Mouse (Mus musculus): ENCODE results near the gene Spop. TPM values are rescaled to one million over a fixed set of nuclear protein-coding genes. Genes with fewer than 3 reads are reported as not detected.

Gene Spop
- polyA plus RNA-seq, 1 experiment from 2014 or later: 114 TPM

DNA sequence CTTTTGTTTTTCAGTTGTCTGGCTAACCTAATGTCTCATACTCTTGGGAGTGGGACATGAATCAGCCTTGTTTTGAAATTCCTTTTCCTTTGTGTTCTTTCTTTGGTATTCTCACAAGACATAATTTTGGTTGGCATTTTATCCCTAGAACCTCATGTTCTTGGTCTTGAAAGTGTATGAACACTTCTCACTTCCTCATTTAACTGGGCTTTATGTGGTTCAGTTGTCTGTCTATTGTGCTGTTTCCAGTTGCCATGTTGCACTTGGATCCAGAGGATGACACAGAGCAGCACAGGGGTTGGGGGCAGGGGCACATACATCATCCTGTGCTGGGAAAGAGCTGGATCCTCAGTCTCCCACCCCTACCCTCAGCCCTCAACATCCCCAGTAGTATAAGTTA is 2.1 kb downstream of the Spop start:
- no peak overlapping the region for H3K27ac ChIP-seq (replicated peaks; ENCODE audit: low read depth, low read length)
- no peak for DNase-seq (ENCODE audit: low spot score)
- no peak overlapping the region for H3K9ac ChIP-seq (ENCODE audit: low read length)
- no peaks in the 10 kb centered on the region for H3K27me3 ChIP-seq (ENCODE audit: control insufficient read depth, insufficient read depth, low read length)
- ATAC-seq (ENCODE audit: insufficient number of reproducible peaks, low FRiP score, low TSS enrichment, low read depth): no peak
- no peaks in the 10 kb centered on the region for H3K36me3 ChIP-seq (ENCODE audit: control insufficient read depth, insufficient read depth, low read length)
- H3K4me2 ChIP-seq (ENCODE audit: low read depth, severe bottlenecking): peak overlapping the region; percentile 69
- H3K4me1 ChIP-seq (ENCODE audit: control insufficient read depth, insufficient read depth, low read length): peaks cover 10% of the 10 kb centered on the region
- H3K9me3 ChIP-seq (ENCODE audit: control insufficient read depth, low read length): no peaks in the 10 kb centered on the region
- no peak overlapping the region for H3K4me3 ChIP-seq (ENCODE audit: low read depth, low read length)

DNA sequence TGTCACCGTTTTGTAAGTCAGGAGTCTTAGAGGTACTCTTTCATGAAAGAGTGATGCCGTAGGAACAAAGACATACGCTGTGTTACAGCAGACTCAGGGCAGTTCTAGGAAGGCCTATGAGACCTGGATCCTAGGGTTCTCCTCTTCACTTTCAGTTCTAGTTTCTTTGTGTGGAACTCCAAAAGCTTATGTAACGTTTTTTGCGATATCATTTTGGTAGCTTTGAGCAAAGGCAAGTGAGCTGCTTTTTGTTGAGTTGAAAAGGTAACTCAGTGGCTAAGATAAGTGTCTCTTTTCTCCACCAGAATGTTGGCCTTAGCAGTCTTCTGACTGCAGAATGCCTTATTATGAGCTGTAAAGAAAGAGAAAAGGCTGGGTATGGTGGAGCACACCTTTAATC is 3.5 kb downstream of the Spop start:
- ATAC-seq (ENCODE audit: insufficient number of reproducible peaks, low FRiP score, low TSS enrichment, low read depth) (no peak), DNase-seq (ENCODE audit: low spot score) (no peak)
- peaks cover 10% of the 10 kb centered on the region for H3K4me1 ChIP-seq (ENCODE audit: control insufficient read depth, insufficient read depth, low read length)
- no peaks in the 10 kb centered on the region for H3K9me3 ChIP-seq (ENCODE audit: control insufficient read depth, low read length)
- WGBS: 91% methylated on average over 5 of the region's 5 CpGs
- H3K27me3 ChIP-seq (ENCODE audit: control insufficient read depth, insufficient read depth, low read length): no peaks in the 10 kb centered on the region
- no peak overlapping the region for H3K27ac ChIP-seq (replicated peaks; ENCODE audit: low read depth, low read length)
- H3K36me3 ChIP-seq (ENCODE audit: control insufficient read depth, insufficient read depth, low read length): no peaks in the 10 kb centered on the region
- no peak overlapping the region for H3K9ac ChIP-seq (ENCODE audit: low read length)
- no peak overlapping the region for H3K4me2 ChIP-seq (ENCODE audit: low read depth, severe bottlenecking)
- no peak overlapping the region for H3K4me3 ChIP-seq (ENCODE audit: low read depth, low read length)

DNA sequence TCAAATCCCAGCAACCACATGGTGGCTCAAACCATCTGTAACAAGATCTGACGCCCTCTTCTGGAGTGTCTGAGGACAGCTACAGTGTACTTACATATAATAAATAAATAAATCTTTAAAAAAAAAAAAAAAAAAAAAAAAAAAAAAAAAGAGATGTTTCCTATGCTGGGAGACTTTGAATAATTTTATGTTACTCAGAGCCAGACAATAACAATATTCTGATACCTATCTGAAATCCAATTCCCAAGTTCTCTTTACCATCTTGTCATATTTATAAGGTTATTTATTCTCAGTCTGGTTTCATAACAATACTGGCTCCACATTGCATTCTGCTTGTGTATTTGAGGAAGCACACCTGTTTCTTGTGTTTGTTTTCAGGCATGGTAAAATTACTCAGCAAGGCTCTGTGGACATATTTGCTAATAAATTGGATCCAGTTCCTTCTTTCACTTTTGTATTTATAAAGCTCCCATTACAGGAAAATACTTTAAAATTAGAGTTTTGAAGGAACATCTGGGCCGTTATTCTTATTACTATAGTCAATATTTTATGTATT is 7.1 kb downstream of the Spop start:
- Histone ChIP-seq H3K27ac (replicated peaks; ENCODE audit: low read depth, low read length) (no peak overlapping the region), H3K4me1 (ENCODE audit: control insufficient read depth, insufficient read depth, low read length) (peaks cover 4% of the 10 kb centered on the region; the same call in 1 of the 2 replicates), H3K36me3 (ENCODE audit: control insufficient read depth, insufficient read depth, low read length) (no peaks in the 10 kb centered on the region), H3K4me2 (ENCODE audit: low read depth, severe bottlenecking) (no peak overlapping the region), H3K9ac (ENCODE audit: low read length) (no peak overlapping the region), H3K27me3 (ENCODE audit: control insufficient read depth, insufficient read depth, low read length) (no peaks in the 10 kb centered on the region), H3K9me3 (ENCODE audit: control insufficient read depth, low read length) (no peaks in the 10 kb centered on the region), H3K4me3 (ENCODE audit: low read depth, low read length) (no peak overlapping the region)
- ATAC-seq (ENCODE audit: insufficient number of reproducible peaks, low FRiP score, low TSS enrichment, low read depth) (no peak), DNase-seq (ENCODE audit: low spot score) (no peak)
- WGBS: 76% methylated on average over 2 of the region's 2 CpGs

DNA sequence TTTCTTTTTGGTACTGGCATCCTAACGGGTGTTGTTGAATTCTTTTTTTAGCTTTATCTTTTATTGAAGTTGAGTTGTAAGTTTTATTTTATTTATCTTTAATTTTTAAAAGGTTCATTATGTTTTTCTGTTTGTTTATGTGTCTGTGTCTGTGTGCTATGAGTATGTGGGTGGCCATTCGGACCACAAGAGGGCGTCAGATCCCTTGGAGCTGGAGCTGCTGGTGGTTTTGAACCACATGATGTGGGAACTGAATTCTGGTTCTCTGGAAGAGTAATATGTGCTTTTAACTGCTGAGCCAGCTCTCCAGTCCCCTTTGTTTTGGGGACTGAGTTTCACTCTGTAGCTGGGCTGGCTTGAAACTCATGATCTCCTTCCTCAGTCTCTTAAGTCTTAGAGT is 9.6 kb downstream of the Spop start:
- Histone ChIP-seq H3K4me3 (ENCODE audit: low read depth, low read length) (no peak overlapping the region), H3K36me3 (ENCODE audit: control insufficient read depth, insufficient read depth, low read length) (no peaks in the 10 kb centered on the region), H3K27ac (replicated peaks; ENCODE audit: low read depth, low read length) (no peak overlapping the region), H3K4me2 (ENCODE audit: low read depth, severe bottlenecking) (no peak overlapping the region), H3K9ac (ENCODE audit: low read length) (no peak overlapping the region), H3K27me3 (ENCODE audit: control insufficient read depth, insufficient read depth, low read length) (no peaks in the 10 kb centered on the region), H3K9me3 (ENCODE audit: control insufficient read depth, low read length) (no peaks in the 10 kb centered on the region), H3K4me1 (ENCODE audit: control insufficient read depth, insufficient read depth, low read length) (no peaks in the 10 kb centered on the region)
- 79% methylated on average over 3 of the region's 3 CpGs for WGBS
- ATAC-seq (ENCODE audit: insufficient number of reproducible peaks, low FRiP score, low TSS enrichment, low read depth) (no peak), DNase-seq (ENCODE audit: low spot score) (no peak)

DNA sequence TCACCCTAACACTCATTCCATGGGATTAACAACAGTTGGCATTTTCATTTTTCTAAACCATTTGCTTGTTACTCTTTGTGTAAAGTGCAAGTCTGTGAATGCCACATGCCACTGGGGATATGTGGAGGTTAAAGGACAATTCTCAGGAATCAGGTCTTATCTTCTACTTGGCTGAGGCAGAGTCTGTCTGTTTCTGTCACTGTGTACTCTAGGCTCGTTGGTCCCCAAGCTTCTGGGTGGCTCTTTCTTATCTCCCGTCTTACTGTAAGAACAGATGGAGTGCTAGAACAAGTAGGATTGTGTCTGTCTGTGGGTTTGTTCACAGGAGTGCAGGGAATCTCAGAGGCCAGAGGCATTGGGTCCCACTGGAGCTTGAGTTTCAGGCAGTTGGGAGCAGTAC is 17.5 kb downstream of the Spop start:
- Histone ChIP-seq H3K4me3 (ENCODE audit: low read depth, low read length) (no peak overlapping the region), H3K4me2 (ENCODE audit: low read depth, severe bottlenecking) (no peak overlapping the region), H3K36me3 (ENCODE audit: control insufficient read depth, insufficient read depth, low read length) (no peaks in the 10 kb centered on the region; the same call in 1 of the 2 replicates), H3K27ac (replicated peaks; ENCODE audit: low read depth, low read length) (no peak overlapping the region), H3K27me3 (ENCODE audit: control insufficient read depth, insufficient read depth, low read length) (no peaks in the 10 kb centered on the region), H3K9ac (ENCODE audit: low read length) (no peak overlapping the region), H3K9me3 (ENCODE audit: control insufficient read depth, low read length) (no peaks in the 10 kb centered on the region), H3K4me1 (ENCODE audit: control insufficient read depth, insufficient read depth, low read length) (no peaks in the 10 kb centered on the region)
- DNase-seq (ENCODE audit: low spot score) (no peak), ATAC-seq (ENCODE audit: insufficient number of reproducible peaks, low FRiP score, low TSS enrichment, low read depth) (no peak)
- WGBS: 85% methylated on average over 2 of the region's 2 CpGs

DNA sequence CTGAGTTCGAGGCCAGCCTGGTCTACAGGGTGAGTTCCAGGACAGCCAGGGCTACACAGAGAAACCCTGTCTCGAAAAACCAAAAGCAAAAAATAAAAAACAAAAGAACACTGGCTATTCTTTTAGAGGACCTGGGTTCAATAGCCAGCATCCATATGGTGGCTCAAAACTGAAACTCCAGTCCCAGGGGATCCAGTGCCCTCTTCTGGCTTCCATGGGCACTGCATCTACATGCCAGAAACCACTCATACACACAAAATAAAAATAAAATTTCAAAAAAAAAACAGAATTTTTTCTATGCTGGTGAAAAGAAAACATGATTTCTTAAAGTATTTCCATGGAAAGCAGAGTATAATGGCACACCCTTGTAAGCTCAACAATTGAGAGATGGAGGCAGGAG is 18.3 kb downstream of the Spop start:
- 93% methylated on average over 2 of the region's 2 CpGs for WGBS
- no peak for ATAC-seq (ENCODE audit: insufficient number of reproducible peaks, low FRiP score, low TSS enrichment, low read depth)

DNA sequence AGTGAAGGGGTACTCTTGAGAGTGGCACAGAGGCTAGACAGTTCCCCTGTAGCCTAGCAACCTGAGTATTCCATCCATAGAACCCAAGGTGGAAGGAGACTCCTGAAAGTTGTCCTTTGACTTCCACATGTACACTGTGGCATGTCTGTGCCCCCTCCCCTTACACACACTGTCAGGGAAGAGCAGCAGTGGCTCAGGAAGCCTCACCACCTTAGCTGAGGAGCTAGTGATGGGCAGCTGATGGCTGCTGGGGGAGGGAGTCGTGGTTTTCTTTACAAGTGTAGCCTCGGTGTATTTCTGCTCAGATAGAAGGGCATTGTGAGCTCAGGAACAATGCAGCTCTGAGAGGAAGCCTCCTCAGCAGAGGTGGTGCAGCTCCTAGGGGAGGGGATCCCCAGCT is 31.5 kb downstream of the Spop start:
- Histone ChIP-seq H3K9me3 (ENCODE audit: control insufficient read depth, low read length) (no peaks in the 10 kb centered on the region), H3K27ac (replicated peaks; ENCODE audit: low read depth, low read length) (no peak overlapping the region), H3K9ac (ENCODE audit: low read length) (no peak overlapping the region), H3K27me3 (ENCODE audit: control insufficient read depth, insufficient read depth, low read length) (no peaks in the 10 kb centered on the region), H3K4me2 (ENCODE audit: low read depth, severe bottlenecking) (no peak overlapping the region), H3K4me1 (ENCODE audit: control insufficient read depth, insufficient read depth, low read length) (no peaks in the 10 kb centered on the region), H3K36me3 (ENCODE audit: control insufficient read depth, insufficient read depth, low read length) (no peaks in the 10 kb centered on the region), H3K4me3 (ENCODE audit: low read depth, low read length) (no peak overlapping the region)
- WGBS: 69% methylated on average over 2 of the region's 2 CpGs
- DNase-seq (ENCODE audit: low spot score) (no peak), ATAC-seq (ENCODE audit: insufficient number of reproducible peaks, low FRiP score, low TSS enrichment, low read depth) (no peak)

More for the DNA sequence above, 18.3 kb downstream of the Spop start:
- Histone ChIP-seq H3K27me3 (ENCODE audit: control insufficient read depth, insufficient read depth, low read length) (no peaks in the 10 kb centered on the region), H3K9ac (ENCODE audit: low read length) (no peak overlapping the region), H3K9me3 (ENCODE audit: control insufficient read depth, low read length) (no peaks in the 10 kb centered on the region), H3K27ac (replicated peaks; ENCODE audit: low read depth, low read length) (no peak overlapping the region), H3K36me3 (ENCODE audit: control insufficient read depth, insufficient read depth, low read length) (no peaks in the 10 kb centered on the region; the same call in 1 of the 2 replicates), H3K4me1 (ENCODE audit: control insufficient read depth, insufficient read depth, low read length) (no peaks in the 10 kb centered on the region), H3K4me3 (ENCODE audit: low read depth, low read length) (no peak overlapping the region), H3K4me2 (ENCODE audit: low read depth, severe bottlenecking) (no peak overlapping the region)
- DNase-seq (ENCODE audit: low spot score): peak; percentile 50

DNA sequence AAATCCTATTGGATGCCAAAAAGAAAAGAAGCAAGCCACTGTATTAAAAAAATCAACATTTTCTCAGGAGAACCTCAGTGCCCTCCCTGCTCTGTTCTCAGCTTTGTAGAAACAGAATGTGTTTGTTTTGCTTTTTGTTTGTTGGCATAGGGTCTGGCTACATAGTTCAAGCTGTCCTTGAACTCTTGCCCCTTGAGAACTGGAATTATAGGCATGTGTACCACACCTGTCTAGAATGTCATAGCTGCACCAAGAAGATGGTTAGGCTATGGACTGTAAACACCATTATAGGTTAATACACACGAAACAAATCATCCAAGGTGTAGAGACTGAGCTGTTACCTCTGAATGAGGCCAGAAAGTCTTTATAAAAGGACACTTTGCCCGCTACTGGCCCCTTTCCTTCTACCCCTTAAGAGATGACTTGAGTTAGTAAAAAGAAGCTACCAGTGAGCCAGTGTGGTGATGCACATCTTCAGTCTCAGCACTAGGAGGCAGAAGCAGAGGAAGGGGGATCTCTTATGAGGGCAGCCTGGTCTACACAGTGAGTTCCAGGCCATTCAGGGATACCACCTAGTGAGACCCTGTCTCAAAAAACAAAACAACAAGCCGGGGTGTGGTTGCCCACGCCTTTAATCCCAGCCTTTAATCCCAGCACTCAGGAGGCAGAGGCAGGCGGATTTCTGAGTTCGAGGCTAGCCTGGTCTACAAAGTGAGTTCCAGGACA is 32.9 kb downstream of the Spop start:
- H3K4me2 ChIP-seq (ENCODE audit: low read depth, severe bottlenecking): no peak overlapping the region
- H3K4me1 ChIP-seq (ENCODE audit: control insufficient read depth, insufficient read depth, low read length): no peaks in the 10 kb centered on the region
- 93% methylated on average over 6 of the region's 6 CpGs for WGBS
- H3K36me3 ChIP-seq (ENCODE audit: control insufficient read depth, insufficient read depth, low read length): no peaks in the 10 kb centered on the region
- H3K9ac ChIP-seq (ENCODE audit: low read length): no peak overlapping the region
- no peaks in the 10 kb centered on the region for H3K9me3 ChIP-seq (ENCODE audit: control insufficient read depth, low read length)
- no peaks in the 10 kb centered on the region for H3K27me3 ChIP-seq (ENCODE audit: control insufficient read depth, insufficient read depth, low read length)
- no peak for ATAC-seq (ENCODE audit: insufficient number of reproducible peaks, low FRiP score, low TSS enrichment, low read depth)
- no peak for DNase-seq (ENCODE audit: low spot score)
- no peak overlapping the region for H3K27ac ChIP-seq (replicated peaks; ENCODE audit: low read depth, low read length)
- H3K4me3 ChIP-seq (ENCODE audit: low read depth, low read length): no peak overlapping the region

DNA sequence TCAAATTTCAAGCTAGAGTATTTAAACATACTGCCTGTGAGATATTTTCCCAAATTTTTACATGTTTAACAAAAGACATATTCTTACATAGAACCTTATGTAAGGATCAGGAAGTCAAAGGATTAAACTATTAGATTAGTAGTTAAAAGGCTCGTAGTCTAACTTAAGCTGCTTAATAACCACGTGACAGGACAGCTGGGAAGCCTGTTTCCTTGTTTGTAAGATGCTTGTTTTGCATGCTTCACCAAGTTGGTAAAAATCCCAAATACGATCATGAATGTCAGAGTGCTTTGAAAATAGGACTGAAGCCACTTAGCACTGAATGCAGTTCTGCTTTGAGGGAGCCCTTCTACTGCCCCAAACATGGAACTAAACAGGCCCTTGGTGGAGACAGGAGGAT is 34.5 kb downstream of the Spop start:
- Histone ChIP-seq H3K4me3 (ENCODE audit: low read depth, low read length) (no peak overlapping the region), H3K27ac (replicated peaks; ENCODE audit: low read depth, low read length) (no peak overlapping the region), H3K27me3 (ENCODE audit: control insufficient read depth, insufficient read depth, low read length) (no peaks in the 10 kb centered on the region), H3K9me3 (ENCODE audit: control insufficient read depth, low read length) (no peaks in the 10 kb centered on the region), H3K4me2 (ENCODE audit: low read depth, severe bottlenecking) (no peak overlapping the region), H3K9ac (ENCODE audit: low read length) (no peak overlapping the region), H3K36me3 (ENCODE audit: control insufficient read depth, insufficient read depth, low read length) (no peaks in the 10 kb centered on the region), H3K4me1 (ENCODE audit: control insufficient read depth, insufficient read depth, low read length) (0 out of 2 replicates have a peak, but pooled peaks cover 3% of the 10 kb centered on the region)
- DNase-seq (ENCODE audit: low spot score) (no peak), ATAC-seq (ENCODE audit: insufficient number of reproducible peaks, low FRiP score, low TSS enrichment, low read depth) (no peak)
- 79% methylated on average over 3 of the region's 3 CpGs for WGBS

Data from limb, embryonic 11.5 days (tissue).